Mouse (Mus musculus) lung, postnatal 0 days (tissue): ENCODE measurements around the gene Tbc1d22a. TPM values are rescaled to one million over a fixed set of nuclear protein-coding genes. Genes with fewer than 3 reads are reported as not detected.

Experiments used
- ATAC-seq: fragments of 200-750 bp; cut with Nextera tagmentation; 2 replicates; pipeline ENCODE4 v1.8.0; 2017; ENCODE audit warnings: moderate library complexity
- DNase-seq: peaks from one replicate; pipeline ENCODE4 v3.0.0-alpha.2; 2016; ENCODE audit warnings: low spot score
- H3K27ac ChIP-seq: fragments of 300-500 bp; sonication (generic); 2 replicates; pipeline ENCODE4 v1.5.1; 2014; ENCODE audit warnings: antibody characterized with exemption, mild to moderate bottlenecking, low read length, mixed read lengths
- H3K27me3 ChIP-seq: fragments of 300-500 bp; sonication (generic); replicated peaks from 2 replicates; pipeline ENCODE4 v1.6.1; 2014; ENCODE audit warnings: low read length, mixed read lengths; ENCODE audit not compliant: insufficient read depth
- H3K36me3 ChIP-seq: fragments of 300-500 bp; sonication (generic); 2 replicates; pipeline ENCODE4 v1.6.1; 2014; ENCODE audit warnings: low read length, mixed read lengths; ENCODE audit not compliant: insufficient read depth
- H3K4me1 ChIP-seq: fragments of 300-500 bp; sonication (generic); 2 replicates; pipeline ENCODE4 v1.6.1; 2014; ENCODE audit warnings: antibody characterized with exemption, low read depth, low read length, mixed read lengths; ENCODE audit not compliant: insufficient read depth
- H3K4me2 ChIP-seq: fragments of 300-500 bp; sonication (generic); replicated peaks from 2 replicates; pipeline ENCODE4 v1.6.1; 2014; ENCODE audit warnings: low read depth, mild to moderate bottlenecking, low read length, moderate library complexity, mixed read lengths
- H3K4me3 ChIP-seq: fragments of 300-500 bp; sonication (generic); 2 replicates; pipeline ENCODE4 v1.5.1; 2014; ENCODE audit warnings: low read depth, low read length
- H3K9ac ChIP-seq: fragments of 300-500 bp; sonication (generic); replicated peaks from 2 replicates; pipeline ENCODE4 v1.6.1; 2014; ENCODE audit warnings: low read depth, mild to moderate bottlenecking
- H3K9me3 ChIP-seq: fragments of 300-500 bp; sonication (generic); 2 replicates; pipeline ENCODE4 v1.6.1; 2016; ENCODE audit warnings: low read length, mixed read lengths
- CTCF ChIP-seq: IDR thresholded peaks from 2 replicates; pipeline ENCODE4 v1.5.1; 2016; ENCODE audit warnings: antibody characterized with exemption, mild to moderate bottlenecking
- EP300 ChIP-seq: IDR thresholded peaks from 2 replicates; pipeline ENCODE4 v1.6.1; 2016; ENCODE audit warnings: antibody characterized with exemption, mild to moderate bottlenecking, control low read depth
- WGBS: fragments of 180-500 bp; shearing (Covaris S2); extraction: QIAGEN DNeasy Blood & Tissue Kit; methylation state at CpG from one replicate; pipeline ENCODE4 v1.1.7; 2014; 5-methylcytosine and 5-hydroxymethylcytosine counted together
- polyA plus RNA-seq: library from polyadenylated mRNA; unstranded; fragments of >200 nt; fragmentation: Nextera tagmentation; extraction: Ambion mirVana; gene quantifications from 2 replicates; pipeline ENCODE4 v1.2.1, GENCODE M21; 2015

Gene Tbc1d22a
- polyA plus RNA-seq, 1 experiment from 2014 or later, result 13.1 TPM

- Histone ChIP-seq H3K36me3 (no peaks in the 10 kb centered on the region), H3K4me1 (no peaks in the 10 kb centered on the region), H3K4me3 (no peak overlapping the region), H3K27me3 (no peaks in the 10 kb centered on the region), H3K9me3 (no peaks in the 10 kb centered on the region), H3K4me2 (no peak overlapping the region), H3K9ac (no peak overlapping the region), H3K27ac (no peak overlapping the region)
- TF ChIP-seq CTCF, result no peak
- no peak for TF ChIP-seq EP300
- no peak for ATAC-seq
- WGBS, result 57% methylated on average over 5 of the region's 5 CpGs
- DNase-seq, result no peak
These were observed 190.6 kb downstream of the Tbc1d22a start for GRCm38 (mm10) chr15:86404866-86405265.

- ATAC-seq, result 0 out of 2 replicates have a peak, but pooled peaks have one; percentile 47
- H3K27me3 ChIP-seq, result no peaks in the 10 kb centered on the region
- TF ChIP-seq CTCF, result peak; percentile 89
- no peak for TF ChIP-seq EP300
- H3K4me3 ChIP-seq, result no peak overlapping the region
- H3K4me1 ChIP-seq, result no peaks in the 10 kb centered on the region
- no peak overlapping the region for H3K9ac ChIP-seq
- H3K36me3 ChIP-seq, result no peaks in the 10 kb centered on the region
- no peaks in the 10 kb centered on the region for H3K9me3 ChIP-seq
- no peak overlapping the region for H3K27ac ChIP-seq
- peak; percentile 63 for DNase-seq
- no peak overlapping the region for H3K4me2 ChIP-seq
- 12% methylated on average over 4 of the region's 4 CpGs for WGBS
These were observed 191.3 kb downstream of the Tbc1d22a start for GRCm38 (mm10) chr15:86405527-86405926.

DNA sequence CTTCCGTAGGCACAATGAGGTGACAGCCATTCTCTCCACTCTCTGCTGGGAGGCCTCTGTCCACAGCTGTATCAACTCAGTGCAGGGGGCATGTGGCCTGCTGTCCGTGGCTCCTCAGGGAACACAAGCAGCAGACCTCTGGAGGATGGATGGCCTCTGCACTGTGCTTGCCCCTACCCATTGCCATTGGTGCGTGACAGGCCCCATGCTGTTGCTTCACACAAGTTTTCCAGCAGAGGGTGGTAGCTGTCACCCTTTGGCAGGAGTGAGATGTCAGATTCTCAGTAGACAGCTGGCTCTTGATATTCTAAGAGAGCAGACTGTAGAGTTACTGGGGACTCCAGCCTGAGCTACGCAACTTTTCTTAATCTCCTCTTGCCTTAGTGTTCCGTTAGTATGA, 195.1 kb downstream of the Tbc1d22a start:
- peak; percentile 73 for TF ChIP-seq CTCF
- no peak for TF ChIP-seq EP300
- Histone ChIP-seq H3K36me3 (no peaks in the 10 kb centered on the region), H3K9ac (no peak overlapping the region), H3K4me1 (no peaks in the 10 kb centered on the region), H3K27ac (no peak overlapping the region), H3K4me2 (no peak overlapping the region), H3K9me3 (no peaks in the 10 kb centered on the region), H3K4me3 (no peak overlapping the region), H3K27me3 (no peaks in the 10 kb centered on the region)
- 56% methylated on average over 5 of the region's 5 CpGs for WGBS
- DNase-seq (peak; percentile 59), ATAC-seq (peak; percentile 67)

DNA sequence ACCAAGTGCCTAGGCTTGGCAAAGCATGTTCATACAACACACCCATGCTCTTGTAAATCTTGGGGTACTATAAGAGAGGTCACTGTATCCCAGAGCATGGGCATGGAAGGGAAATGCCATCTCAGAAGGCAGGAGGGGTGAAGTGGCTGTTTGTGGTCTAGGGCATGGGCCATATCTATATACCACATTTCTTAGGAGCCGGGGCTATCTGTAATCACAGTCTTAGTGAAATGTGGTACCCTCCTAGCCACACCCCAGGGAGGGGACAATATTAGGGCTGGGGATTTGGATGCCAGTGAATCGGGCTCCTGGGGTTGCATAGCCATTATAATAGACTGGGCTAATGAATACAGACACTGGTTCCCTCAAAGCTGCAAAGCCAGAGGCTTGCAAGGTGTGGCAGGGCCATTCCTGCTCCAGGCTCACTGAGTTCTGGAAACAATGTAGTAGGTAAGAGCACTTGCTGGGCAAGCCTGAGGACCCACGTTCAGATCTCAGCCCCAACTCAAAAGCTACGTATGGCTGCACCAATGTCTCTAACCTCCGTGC, 197.3 kb downstream of the Tbc1d22a start:
- Histone ChIP-seq H3K27me3 (no peaks in the 10 kb centered on the region), H3K4me1 (no peaks in the 10 kb centered on the region)

GRCm38 (mm10) chr15:86415951-86416350, 201.7 kb downstream of the Tbc1d22a start:
- no peak overlapping the region for H3K4me3 ChIP-seq
- DNase-seq (no peak), ATAC-seq (no peak)
- no peak overlapping the region for H3K9ac ChIP-seq
- TF ChIP-seq CTCF (no peak), EP300 (no peak)
- no peaks in the 10 kb centered on the region for H3K4me1 ChIP-seq
- WGBS, result 69% methylated on average over 6 of the region's 6 CpGs
- no peaks in the 10 kb centered on the region for H3K9me3 ChIP-seq
- no peak overlapping the region for H3K4me2 ChIP-seq
- no peak overlapping the region for H3K27ac ChIP-seq
- no peaks in the 10 kb centered on the region for H3K36me3 ChIP-seq
- no peaks in the 10 kb centered on the region for H3K27me3 ChIP-seq

More for the DNA sequence above, 197.3 kb downstream of the Tbc1d22a start:
- DNase-seq (no peak), ATAC-seq (no peak)
- Histone ChIP-seq H3K4me3 (no peak overlapping the region), H3K36me3 (no peaks in the 10 kb centered on the region), H3K4me2 (no peak overlapping the region), H3K9me3 (no peaks in the 10 kb centered on the region), H3K9ac (no peak overlapping the region), H3K27ac (no peak overlapping the region)
- 86% methylated on average over 5 of the region's 5 CpGs for WGBS
- TF ChIP-seq EP300, result no peak

- Histone ChIP-seq H3K9me3 (no peaks in the 10 kb centered on the region), H3K36me3 (no peaks in the 10 kb centered on the region), H3K4me1 (no peaks in the 10 kb centered on the region), H3K4me3 (no peak overlapping the region), H3K9ac (no peak overlapping the region), H3K27ac (no peak overlapping the region), H3K27me3 (no peaks in the 10 kb centered on the region), H3K4me2 (no peak overlapping the region)
- 97% methylated on average over 2 of the region's 2 CpGs for WGBS
- no peak for TF ChIP-seq EP300
- no peak for TF ChIP-seq CTCF
- ATAC-seq (no peak), DNase-seq (no peak)
These were observed 204.2 kb downstream of the Tbc1d22a start for GRCm38 (mm10) chr15:86418436-86418835.

DNA sequence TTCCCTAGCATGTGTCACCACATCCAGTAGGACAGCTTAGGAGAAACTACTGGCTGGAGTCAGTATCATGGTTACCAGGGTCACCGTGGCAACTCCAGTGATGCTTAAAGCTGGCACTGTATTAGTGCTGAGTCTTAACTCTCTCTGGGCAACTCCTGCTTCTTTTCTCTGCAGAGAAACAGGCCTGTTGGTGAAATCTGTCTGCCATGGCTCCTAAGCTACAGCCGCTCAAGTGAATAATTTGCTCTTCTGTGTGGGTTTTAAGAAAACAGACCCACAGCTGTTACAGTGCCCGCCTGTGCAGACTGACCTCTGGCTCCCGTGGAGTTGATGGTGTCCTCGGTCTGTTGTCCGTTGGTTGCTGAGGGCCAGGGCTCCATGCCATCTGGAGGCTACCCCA, 205.4 kb downstream of the Tbc1d22a start:
- WGBS, result 83% methylated on average over 6 of the region's 6 CpGs
- Histone ChIP-seq H3K36me3 (no peaks in the 10 kb centered on the region), H3K27me3 (no peaks in the 10 kb centered on the region), H3K9me3 (no peaks in the 10 kb centered on the region), H3K4me2 (no peak overlapping the region), H3K4me3 (no peak overlapping the region), H3K9ac (no peak overlapping the region), H3K27ac (no peak overlapping the region), H3K4me1 (no peaks in the 10 kb centered on the region)
- no peak for ATAC-seq
- DNase-seq, result no peak
- TF ChIP-seq EP300 (no peak), CTCF (no peak)
